Mouse (Mus musculus): ENCODE data around the gene Orc5.

Orc5 gene

DNA sequence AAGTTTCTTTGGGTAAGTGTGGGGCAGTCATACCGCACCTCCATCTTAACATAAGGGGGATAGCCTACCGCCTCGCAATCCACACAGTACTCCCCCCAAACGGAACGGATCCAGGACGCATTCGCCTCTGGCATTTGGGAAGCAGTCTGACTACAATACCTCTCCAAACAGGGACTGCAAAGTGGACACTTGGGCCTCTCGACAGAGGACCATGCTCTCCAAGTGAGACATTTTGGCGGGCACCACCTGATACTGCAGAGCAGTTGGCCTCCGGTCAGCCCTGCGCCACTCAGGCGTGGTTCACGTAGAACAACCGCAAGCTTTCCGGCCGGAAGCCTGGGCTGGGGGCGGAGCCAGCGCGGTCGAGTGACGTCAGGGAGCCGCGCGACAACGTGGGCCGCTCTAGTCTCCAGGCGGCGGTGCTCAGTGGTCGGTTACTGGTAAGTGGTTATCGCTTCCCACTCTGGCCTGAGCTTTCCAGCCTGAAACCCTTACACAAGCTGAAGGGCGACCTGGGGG lies at the start of gene Orc5:
TSS of gene Orc5 (minus strand) at position 397 of the 519 bp plus-strand sequence.
- DNase-seq (ENCODE audit: low spot score) = peak; percentile 89

DNA sequence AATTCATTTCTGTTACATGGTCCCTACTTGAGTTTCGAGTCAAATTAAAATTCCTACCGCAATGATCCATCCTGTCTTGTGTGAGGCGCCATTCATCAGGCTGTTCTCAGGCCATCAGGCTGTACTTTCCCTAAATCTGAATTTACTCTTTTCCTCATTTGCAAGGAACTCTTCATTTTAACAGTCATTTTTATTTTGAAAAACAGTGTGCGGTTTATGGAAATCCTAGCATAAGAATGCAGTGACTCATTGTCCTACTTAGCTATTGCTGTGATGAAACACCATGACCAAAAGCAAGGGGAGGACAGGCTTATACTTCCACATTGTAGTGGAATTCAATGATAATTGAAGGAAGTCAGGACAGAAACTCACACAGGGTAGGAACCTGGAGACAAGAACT lies 46.8 kb upstream of the Orc5 start:
- DNase-seq (ENCODE audit: low spot score) = no peak

DNA sequence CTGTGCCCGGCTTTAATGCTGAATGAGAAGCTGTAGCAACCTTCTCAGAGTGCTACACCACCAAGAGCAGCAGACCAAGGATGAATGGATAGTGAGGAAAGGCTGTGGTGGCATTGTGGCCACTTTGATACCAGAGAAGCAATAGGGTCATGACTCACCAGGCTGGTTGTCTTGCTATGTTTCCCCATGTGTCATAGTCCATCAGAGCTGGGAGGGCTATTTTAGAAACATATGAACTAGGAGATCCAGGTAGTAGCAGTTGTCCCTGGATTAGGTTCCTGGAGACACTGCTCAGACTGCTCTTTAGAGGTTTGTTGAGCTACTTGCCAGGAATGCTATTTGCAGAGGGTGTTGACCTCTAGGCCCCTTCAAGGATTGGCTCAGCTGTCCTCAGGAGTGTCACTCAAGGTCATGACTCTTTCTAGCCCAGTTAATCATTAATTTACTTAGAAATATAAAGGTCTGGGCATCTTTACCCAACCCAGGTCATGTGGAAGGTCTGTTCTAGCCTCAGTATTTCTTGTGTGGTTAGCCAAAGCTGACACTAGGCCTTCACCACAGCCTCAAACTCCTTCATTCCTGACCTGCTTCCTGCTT lies 39.2 kb upstream of the Orc5 start:
- no peak for DNase-seq (ENCODE audit: low spot score)

DNA sequence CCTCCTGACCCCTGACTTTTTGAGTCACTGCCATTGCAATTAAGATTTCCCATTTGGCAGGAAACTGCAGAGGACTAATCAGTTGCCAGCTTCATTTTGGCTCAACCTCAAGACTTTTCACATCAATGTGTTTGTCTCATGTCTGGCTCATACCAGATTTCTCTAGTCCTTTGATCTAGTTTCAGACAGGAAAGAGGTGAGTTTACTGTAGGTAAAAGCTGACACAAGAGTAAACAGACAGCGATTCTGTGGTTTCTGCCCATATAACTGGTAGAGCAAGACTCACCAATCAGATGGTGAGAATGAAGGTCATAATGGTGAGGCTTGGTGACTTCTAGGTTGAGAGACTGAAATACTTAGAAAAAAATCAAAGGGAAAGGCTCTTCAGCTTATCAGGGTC lies 37.3 kb upstream of the Orc5 start:
- DNase-seq (ENCODE audit: low spot score) = no peak

DNA sequence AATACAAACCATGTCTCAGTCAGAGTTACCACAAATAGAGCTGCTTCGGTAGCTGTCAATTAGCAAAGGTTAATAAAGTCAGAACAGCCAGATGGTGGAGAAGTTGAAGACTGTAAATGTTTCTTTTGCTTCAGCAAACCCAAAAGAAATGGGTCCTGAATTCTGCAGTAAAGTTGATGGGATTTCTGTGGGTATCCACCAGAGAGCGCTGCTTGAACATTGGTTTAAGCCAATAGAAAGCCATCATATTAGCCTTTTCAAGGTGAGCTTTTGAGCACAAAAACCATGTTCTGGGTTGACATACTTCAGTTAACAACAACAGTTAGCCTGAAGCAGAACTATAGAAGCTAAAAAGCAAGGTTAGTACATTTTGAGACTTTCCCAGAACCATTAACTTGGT lies 34.3 kb upstream of the Orc5 start:
- no peak for DNase-seq (ENCODE audit: low spot score)

DNA sequence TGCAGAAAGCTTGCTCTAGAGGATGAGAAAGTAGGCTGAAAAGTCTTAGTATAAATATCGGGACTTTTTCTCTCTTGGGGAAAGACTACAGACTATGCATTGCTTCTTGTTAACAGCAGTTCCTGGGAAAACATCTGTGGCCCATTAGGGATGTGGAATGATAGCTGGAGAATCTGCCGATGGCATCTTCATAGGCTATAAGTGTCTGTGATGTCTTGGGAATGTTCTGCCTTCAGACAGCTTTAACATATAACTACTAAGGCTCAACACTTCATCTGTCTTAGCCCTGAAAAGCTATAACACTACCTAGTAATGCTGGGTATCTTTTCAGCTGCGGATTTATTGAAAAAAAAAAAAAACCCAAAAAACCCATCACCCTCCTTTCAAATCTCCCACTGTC lies 27.8 kb upstream of the Orc5 start:
- no peak for DNase-seq (ENCODE audit: low spot score)

DNA sequence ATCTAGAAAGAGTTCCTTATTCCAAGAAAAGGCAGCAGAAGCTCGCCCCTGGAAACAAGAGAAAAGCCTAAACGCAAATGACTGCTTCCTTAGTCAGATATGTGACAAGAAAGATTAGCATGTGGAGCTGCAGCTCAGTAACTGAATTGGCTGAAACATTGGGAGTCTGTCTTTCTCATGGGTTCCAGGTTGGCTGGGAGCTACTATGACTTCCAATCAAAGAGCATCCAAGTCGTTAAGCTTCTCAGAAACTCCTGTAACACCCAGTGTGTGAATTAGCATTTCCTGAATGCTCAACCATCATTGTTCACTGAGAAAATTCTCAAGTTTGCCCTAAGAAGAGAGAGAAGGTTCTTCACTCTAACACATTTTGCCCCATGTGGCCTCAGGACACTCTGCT lies 24.5 kb upstream of the Orc5 start:
- no peak for DNase-seq (ENCODE audit: low spot score)

DNA sequence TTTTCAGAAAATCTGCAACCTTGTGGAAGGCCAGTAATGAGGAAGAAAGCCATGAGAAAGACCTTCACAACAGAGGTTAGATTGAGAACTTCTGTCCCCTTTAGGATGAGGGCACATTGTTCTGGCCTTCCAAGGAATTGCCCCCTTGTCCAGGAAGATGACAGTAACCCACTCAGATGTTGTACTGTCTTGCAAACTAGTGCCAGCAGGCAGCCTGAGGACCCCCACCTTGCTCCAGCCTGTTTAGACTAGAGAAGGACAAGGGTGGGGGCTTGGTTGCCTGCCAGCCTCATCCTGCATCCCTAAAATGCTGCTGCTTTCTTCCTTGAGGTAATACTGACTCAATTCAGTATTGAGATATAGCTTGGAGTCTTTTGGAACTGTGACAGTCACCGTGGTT lies 23.9 kb upstream of the Orc5 start:
- DNase-seq (ENCODE audit: low spot score) = no peak

DNA sequence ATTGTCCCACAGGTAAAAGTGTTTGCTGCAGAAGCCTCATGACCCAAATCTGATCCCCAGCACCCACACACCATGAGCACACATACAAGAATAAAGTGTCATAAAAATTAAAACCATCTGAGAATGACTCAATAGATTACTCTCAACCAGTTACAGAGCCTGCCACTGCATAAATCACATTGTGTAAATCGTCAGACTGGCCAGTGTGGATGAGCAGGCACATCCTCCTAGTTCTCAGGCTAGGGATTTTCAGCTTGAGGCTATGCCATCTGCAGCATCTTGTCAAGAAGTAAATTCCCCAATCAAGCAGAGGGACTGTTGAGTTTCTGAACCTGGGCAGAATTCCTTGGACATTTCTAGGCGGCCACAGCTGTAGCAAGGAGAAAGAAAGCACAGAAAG lies 23.5 kb upstream of the Orc5 start:
- DNase-seq (ENCODE audit: low spot score) = no peak

DNA sequence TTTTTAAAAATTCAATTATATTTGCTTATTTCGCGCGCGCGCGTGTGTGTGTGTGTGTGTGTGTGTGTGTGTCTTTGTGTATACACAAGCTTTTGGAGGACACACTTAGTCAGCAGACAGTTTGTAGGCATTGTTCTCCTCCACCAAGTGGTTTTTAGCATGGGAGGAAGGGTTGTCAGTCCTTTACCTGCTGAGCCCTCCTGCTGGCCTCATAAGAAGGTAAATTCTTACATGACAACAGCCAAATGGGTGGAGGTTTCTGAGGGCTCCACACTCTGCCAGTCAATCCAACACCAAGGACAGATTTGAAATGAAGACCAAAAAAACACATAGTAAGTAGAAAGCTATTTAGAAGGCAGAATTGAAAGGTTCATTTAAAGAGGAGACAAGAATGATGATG lies 22.7 kb upstream of the Orc5 start:
- DNase-seq (ENCODE audit: low spot score) = no peak

DNA sequence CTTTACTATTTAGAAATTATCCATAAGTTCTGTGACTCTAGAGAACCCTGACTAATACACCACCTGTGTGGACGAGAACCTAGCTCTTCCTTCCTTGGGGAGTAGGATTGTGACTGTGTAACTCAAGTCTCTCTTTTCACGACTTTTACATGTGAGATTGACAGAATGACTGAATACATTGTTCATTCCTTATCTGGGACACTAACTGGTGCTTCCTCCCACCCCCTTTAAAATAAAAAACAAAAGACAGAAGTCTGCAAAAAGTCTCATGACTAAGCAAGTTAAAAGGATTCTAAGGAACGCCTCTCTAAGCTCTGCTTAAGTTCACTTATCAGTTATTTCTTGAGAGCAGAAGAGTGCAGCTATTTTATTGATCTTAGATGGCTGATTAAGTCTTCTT lies 22.2 kb upstream of the Orc5 start:
- no peak for DNase-seq (ENCODE audit: low spot score)

DNA sequence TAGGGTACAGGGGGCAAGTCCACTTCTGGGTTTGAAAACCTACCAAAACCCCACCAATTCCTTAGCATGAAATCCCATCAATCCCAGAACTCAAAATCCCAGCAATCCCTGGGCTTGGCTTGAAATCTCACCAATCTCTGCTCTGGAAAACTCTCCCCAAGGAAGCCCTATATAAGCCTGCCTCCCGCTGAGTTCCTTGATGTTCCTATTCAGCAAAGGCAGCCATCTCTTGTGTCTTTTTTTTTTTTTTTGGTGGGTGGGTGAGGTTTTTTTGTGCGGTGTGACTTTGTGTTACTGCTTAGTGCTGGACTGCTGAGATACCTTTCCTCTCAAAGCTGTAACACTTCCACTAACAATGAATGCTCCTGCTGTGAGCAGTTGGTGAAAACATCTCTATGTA lies 15.5 kb upstream of the Orc5 start:
- no peak for DNase-seq (ENCODE audit: low spot score)

DNA sequence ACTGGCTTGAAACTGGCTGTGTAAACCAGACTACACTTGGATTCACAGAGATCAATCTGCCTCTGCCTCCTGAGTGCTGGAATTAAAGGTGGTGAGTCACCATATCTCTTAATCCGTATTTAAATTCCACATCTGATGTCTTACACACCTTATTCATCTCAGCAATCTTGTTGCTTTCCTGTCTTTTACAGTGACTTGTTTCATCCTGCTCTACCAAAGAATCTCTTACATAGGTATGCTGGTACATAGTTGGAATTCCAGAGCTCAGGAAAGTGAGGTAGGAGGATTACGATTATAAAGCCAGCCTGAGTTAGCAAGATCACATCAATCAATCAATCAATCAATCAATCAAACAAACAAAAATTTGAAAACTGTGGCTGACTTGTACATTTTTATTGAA lies 9.6 kb upstream of the Orc5 start:
- no peak for DNase-seq (ENCODE audit: low spot score)

DNA sequence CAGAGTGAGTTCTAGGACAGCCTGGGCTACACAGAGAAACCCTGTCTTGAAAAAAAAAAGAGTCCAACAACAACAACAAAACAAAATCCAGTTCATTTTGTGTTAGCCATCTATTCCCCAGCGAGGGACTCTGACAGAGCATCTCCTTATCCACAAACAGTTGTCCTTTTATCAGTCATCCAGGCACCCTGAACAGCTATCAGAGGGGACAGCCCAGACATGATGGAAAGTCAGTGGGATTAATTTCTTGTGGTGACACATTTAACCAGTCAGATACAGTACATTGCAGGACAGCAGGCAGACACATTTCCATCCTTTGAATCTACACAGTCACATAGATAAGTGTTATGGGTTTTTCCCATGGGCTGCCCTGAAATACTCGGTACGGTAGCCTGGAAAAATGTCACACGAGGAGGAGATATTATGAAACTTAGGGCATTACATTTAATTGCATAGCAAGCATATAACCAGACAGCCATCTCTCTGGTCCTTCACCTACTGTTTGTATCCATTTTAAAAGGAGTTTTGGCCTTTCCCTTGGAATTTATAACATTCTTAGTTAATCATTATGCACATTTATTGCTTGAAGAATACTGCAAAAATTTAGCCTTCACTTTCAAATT lies 7.4 kb upstream of the Orc5 start:
- no peak for DNase-seq (ENCODE audit: low spot score)

DNA sequence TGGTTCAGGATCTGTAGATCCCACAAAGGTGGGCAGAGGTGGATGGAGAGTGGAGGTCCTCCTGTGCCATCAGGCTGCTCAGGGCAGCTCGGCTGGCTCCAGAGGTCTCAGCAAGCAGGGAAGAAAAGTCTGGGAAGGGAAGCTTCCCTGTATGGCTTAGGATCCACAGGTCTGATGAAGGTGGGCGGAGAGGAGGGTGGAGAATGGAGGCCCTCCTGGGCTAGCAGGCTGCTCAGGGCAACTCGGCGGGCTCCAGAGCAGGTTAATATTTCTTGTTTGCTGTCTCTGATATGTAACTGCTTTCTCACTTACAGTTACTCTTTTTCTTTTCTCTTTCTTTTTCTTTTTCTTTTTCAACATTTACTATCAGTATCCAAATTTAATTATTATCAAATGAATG lies 6.5 kb upstream of the Orc5 start:
- DNase-seq (ENCODE audit: low spot score) = no peak

DNA sequence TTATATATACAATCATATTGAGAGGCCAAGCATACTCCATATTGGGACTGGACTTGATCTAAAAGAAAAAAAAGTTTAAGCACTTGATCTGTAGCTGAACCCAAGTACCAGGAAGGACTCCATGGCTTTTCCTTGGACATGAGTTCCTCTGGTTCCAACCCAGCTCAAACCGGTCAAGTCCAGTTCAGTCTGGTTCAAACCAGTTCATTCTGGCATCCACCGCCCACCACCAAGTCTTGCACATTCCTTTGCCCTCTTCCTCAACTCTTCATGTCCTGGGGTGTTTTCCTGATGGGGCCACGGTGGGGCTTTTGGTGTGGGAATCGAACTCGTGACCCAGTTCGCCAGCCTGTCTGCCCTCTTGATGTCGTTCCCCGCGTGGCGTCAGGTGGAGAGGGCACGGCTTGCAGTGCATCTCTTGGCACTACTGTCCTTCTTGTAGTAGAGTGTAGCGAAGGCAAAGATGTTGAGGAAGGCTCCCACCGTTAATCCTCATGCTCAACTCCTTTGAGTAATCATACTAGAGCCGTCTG lies 2.1 kb upstream of the Orc5 start:
- no peak for DNase-seq (ENCODE audit: low spot score)

DNA sequence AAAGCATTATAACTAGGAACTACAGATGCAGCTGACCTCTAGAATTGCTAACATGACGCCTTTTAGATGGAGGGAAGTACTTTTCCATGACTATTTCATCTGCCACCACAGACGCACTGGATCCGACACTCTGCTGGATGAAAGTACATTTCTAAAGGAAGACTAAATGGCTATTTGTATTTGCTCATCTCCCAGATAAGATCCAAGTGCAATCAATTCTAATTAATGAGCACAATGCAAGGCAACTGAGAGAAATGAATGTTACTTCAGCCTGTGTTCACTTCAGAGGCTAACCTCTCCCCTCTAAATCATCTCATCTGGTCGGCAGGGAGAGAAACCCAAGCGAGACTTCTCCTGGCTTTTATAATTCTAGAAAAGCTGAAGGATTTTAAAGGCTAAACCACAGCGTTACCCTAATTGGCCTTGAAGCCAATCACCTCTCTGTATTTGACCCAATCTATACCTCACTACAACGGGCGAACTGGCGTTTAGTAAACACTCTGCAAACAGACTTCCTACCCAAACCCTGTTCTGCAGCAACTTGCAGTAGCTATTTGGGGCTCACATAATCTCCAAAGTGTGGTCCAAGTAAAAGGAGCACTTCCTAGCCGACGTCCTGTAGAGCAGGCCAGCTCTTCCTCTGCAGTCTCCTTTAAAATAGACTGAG lies 730 bp downstream of the Orc5 start:
- DNase-seq (ENCODE audit: low spot score) = no peak

DNA sequence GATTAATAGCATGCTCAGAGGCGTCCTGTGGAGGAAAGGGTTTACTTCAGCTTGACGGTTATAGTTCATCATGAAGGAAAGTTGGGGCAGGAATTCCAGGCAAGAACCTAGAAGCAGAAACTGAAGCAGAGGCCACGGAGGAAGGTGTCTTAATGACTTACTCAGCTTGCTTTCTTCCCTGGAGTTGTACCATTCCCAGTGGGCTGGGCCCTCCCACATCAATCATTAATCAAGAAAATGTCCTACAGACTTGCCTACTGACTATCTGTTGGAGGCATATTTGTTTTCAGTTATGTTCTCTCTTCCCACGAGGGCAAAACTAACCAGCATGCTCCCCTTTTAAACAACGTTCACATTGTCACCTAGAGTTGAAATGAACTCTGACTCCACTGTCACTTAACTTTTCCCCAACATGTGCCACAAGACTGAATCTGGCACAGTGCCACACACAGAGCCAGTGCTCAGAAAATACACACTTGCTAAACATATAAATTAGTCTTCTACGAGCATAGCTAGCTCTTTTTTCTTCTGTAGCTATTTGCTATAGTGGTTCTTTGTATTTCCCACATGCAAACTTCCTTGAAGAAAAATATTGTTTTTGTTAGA lies 1.6 kb downstream of the Orc5 start:
- no peak for DNase-seq (ENCODE audit: low spot score)

DNA sequence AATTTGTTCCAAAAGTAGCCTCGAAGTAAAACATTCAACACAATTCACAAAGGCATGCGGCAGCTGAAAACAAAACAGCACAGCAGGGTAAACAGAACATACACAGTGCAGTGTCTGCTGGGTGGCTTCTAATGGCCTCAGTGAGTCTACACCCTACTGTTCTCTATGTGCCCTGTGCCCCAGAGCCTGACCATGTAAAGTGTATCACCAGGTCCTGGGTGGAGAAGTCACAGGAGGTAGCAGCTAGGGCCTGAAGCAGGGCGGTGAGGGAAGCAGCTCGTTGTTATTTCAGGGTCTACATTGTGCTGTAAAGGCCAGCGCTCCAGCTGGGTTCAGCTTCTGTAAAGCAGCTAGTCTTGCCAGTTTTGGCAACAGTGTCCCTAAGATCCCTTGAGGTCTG lies 3.7 kb downstream of the Orc5 start:
- no peak for DNase-seq (ENCODE audit: low spot score)

DNA sequence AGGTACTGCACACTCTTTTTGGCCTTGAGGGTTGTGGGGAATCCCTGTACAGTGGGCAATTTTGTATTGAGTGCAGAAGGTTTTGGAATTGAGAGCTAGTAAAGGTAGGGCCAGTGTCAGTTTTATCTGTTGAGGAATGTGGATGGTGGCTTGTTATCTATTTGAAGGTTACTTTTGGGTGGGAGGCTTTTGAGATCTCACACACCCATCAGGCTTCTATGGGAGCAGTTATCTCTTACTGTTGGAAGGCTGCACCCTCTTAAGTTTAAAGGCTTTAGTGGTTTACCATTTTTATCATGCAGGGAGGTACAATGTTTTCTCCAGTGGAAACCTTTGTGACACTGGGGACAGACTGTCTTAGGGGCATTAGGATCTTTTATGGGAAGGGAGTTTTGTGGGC lies 4.9 kb downstream of the Orc5 start:
- DNase-seq (ENCODE audit: low spot score) = no peak

DNA sequence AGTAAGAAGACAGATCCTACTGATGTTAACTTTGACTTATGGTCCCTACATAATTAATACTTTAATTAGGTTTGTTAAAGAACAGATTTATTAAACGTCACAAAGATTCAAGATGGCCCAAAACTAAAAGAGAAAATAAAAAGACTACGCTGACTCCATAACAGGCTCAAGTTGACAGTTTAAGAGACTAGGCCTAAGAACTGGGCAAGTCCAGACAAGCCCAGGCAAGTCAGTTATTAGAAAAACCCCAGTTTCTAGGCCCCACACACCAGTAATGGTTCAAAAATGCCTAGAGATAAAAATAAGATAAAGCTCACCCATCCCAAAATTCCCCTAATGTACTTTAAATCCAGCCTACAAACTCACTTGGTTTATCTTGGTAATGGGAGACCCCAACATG lies 7.6 kb downstream of the Orc5 start:
- no peak for DNase-seq (ENCODE audit: low spot score)

DNA sequence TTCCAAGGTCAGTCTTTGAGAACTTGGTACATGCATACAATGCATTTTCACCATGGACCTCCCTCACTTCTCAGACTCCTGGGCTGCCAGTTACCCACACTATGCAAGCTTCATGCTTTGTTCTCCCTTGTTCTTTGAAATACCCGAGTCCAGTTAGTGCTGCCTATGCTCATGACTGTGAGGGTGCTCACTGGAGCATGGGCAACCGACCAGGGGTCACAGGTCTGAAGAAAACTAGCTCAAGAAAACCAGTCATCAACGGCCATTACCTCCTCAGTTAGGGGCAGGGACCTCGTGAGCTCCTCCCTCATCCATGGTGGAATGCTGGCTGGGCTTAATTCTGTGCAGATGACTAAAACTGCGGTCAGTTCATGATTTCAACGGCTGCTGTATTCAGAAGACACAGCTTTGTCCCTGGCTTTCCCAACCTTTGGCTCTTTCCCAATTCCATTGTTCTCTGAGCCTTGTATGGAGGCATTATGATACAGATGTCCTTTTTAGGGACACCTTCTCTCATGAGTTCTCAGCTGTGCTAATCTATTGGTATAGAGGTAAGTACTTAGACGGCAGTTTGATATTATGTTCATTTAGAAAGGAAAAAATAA lies 11.1 kb downstream of the Orc5 start:
- no peak for DNase-seq (ENCODE audit: low spot score)

DNA sequence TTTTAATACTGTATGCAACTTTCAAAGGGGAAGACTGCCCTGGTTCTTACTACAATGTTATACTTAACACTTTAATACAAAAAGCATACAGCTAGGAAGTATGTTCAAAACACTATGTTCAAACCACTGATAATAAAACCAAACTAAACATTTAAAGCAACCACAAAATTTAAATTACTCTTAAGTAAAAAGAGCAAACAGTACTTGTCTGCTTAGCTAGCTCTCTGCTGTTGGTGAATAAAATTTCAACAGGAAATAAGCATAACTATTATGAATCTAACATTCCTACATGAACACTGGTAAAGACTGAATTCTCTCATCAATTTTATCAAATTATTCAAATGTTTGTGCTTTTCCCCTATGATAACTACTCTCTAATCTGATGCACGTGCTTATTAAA lies 13.5 kb downstream of the Orc5 start:
- DNase-seq (ENCODE audit: low spot score) = no peak
